Mouse (Mus musculus) small intestine, adult 2 months (tissue): ENCODE results near the gene Scarb1.

Source experiments
- CTCF ChIP-seq: fragments of 200-500 bp; IDR thresholded peaks from 2 replicates; pipeline ENCODE4 v1.5.1; 2012; ENCODE audit warnings: low read depth, mild to moderate bottlenecking, control low read depth, inconsistent platforms, low read length, moderate library complexity, mixed read lengths; ENCODE audit not compliant: insufficient replicate concordance, insufficient read length; ENCODE audit errors: extremely low read depth
- POLR2A ChIP-seq: fragments of 200-500 bp; IDR thresholded peaks from 2 replicates; pipeline ENCODE4 v1.6.1; 2012; ENCODE audit warnings: low read depth, mild to moderate bottlenecking, control low read depth, inconsistent platforms, low read length, moderate library complexity

DNA sequence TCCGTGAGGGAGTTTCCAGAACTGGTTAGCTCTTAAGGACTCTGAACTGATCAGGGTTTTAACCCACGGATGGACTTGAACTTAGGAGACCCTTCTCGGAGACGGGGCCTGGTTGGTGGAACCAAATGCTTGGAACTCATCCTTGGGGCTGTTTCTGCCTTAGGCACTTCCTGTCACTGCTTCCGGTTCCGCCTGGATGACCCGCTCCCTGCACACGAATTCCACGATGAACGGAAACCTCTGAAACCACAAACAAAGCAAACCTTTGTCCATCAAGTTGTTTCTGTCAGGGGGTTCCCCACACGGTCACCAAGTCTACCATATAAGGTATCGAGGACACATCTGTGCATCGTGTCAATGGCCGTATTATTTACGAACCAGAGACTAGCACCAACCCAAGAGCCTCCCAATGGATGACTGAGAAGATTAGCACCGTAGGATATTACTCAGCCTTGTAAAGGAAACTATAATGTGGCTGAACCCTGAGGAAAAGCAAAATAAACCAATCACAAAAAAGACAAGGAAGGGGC is 20.2 kb upstream of the Scarb1 start:
- no peak for TF ChIP-seq CTCF
- no peak for TF ChIP-seq POLR2A
